Mouse (Mus musculus): ENCODE results near the gene Gm37240.

DNA sequence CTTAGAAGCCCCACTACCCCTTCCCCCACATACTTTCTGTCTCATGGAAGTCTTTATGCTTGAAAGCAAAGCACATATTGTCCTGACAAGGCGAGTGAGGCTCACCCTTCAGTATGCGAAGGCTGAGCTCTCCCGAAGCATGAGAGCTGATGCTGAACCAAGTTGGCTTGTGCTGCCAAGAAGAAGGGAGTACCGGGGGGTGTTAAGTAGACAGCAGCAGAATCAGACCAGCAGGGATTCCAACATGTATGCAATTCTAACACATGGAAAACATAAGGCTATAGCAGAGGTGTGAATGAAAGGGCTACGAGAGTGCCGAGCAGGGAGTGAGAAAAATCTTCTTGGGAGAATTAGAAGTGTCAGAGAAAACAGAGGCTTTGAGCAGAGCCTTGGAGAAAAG lies 727.7 kb downstream of the Gm37240 start:
- TF ChIP-seq POLR2A (IDR thresholded peaks at IDR 0.05; ENCODE audit: borderline replicate concordance, extremely low read depth, insufficient read depth, insufficient read length, poor library complexity, severe bottlenecking) (no peak), CTCF (IDR thresholded peaks at IDR 0.05; ENCODE audit: borderline replicate concordance, extremely low read depth, insufficient read depth, insufficient read length) (no peak)
